Mouse (Mus musculus) retina, postnatal 7 days (tissue): ENCODE data around the gene Pdk2.
A peak's percentile ranks its signal among the peaks of the same experiment; 100 is the strongest.

Experiments used
- DNase-seq: peaks from one replicate; pipeline ENCODE4 v3.0.0-alpha.2; 2012; ENCODE audit warnings: low read depth, low spot score

The Pdk2 gene

DNA sequence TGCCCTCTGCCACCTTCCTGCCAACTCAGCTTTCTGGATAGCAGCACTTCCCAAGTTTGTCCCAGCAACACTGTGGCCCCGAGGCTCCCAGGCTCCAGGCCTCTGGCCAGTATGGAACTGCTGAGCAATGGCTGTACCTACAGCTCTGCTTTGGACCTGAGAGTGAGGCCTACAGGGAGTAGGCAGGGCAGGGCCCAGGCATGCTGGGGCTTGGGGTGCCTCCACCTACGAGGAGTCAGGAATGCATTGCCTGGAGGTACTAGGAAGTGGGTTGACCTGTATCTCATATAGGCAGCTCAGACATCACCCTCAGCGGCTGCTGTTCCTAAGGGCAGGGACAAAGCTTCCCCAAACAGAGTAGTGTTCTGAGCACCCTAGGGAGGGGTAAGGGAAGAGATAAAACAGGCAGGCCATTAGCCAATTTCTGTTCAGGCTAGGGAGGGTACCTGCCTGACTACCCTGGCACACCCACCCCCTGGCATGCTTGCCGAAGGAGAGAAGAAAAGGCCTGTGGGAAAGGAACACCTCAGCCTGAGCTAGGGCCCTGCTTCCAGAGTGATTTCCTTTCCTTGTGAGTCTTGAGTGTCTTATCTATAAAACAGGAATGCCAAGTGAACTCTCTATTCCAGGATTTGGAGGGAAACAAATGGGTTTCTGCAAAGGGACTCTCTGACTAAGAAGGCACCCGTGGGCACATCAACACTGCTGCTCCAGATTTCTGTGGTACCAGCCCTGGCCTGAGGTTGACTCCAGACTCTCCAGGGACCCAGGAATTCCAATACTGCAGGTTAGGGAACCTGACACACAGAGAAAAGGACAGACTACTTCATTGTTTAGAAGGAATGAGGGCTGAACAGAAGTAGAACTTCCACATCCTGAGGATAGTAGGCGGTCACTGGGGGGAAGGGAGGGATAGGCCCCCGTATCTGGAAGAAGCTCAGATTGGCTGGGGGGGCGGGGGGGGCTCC lies 29.3 kb upstream of the Pdk2 start:
- no peak for DNase-seq

DNA sequence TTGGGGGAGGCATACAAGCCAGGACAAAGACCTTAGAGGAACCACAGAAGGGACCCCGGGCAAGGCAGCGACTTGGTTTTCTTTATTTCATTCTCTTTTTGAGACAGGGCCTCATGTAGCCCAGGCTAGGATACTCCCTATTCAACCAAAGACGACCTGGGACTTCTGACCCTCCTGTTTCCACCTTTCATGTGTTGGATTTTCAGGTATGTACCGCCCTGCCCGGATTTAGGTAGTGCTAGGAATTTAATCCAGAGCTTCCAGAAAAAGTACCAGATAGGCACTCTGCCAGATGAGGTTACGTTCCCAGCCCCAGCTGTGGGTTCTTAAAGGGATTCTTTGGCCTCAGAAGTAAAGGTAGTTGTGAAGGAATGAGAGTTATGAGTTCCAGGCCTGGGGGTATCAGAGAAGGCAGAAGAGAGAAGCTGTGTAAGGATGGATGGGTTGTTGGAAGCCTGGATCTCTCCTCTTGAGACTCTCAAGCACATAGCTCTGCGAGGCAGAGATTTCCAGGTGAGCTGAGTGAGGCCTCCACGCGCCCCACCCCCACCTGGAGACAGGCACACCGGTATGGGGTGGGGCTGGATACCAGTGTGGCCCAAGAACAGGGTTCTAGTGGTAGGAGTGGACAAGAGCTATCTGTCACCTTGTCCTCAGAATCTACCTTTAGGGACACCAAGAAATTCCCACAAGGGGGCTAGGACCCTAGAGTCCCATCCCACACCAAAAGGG lies 28.2 kb upstream of the Pdk2 start:
- DNase-seq: no peak

DNA sequence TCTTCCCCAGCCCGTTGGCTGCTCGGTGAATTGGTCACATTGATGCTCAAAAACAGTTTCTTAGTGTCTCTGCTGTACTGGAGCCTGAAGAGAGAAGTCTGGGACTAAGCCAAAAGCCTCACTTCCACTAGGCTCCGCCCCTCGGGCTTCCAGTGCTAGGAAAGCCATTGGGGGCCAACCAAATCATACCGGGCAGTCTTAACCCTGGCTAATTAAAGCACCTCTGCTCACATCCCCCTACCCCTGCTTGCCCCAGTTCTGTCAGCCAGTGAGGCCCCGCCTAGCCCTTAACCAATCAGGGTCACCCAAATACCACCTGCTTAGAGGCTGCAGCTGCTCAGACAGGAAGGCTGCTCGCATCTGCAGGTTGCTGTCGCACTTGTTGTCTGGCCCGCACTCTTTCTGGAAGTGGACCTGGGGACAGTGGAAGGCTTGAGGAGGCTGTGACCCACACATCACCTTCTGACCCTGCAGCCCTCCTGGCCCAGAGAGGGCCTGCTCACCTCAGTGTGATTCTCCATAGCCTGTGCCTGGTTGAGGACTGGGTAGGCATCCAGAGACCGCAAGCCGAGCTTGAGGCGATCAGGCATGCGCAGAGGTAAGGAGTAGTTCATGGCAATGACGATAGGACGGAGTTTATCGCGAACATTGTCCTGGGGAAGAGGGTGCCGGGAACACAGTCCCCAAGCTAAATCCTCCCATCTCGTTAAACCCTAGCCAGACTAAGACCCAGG lies 15.8 kb upstream of the Pdk2 start:
- peak; percentile 71 for DNase-seq

DNA sequence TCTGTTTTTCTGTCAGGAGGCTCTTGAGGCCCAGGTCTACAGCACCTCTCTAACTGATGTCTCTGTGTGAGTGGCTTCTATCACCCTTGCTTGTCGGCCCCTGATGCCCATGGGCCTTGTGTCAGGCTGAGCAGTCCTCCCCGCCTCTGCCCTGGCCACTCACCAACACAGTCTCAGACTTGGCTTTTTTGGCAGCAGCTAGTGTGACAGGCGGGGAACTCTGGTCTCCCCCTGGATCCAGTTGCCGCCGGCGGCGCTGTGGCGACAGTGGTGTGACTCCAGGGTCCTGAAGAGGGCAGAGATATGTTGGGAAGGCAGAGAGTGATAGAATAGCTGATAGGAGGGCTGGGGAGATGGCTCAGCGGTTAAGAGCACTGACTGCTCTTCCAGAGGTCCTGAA lies 11.9 kb upstream of the Pdk2 start:
- no peak for DNase-seq

DNA sequence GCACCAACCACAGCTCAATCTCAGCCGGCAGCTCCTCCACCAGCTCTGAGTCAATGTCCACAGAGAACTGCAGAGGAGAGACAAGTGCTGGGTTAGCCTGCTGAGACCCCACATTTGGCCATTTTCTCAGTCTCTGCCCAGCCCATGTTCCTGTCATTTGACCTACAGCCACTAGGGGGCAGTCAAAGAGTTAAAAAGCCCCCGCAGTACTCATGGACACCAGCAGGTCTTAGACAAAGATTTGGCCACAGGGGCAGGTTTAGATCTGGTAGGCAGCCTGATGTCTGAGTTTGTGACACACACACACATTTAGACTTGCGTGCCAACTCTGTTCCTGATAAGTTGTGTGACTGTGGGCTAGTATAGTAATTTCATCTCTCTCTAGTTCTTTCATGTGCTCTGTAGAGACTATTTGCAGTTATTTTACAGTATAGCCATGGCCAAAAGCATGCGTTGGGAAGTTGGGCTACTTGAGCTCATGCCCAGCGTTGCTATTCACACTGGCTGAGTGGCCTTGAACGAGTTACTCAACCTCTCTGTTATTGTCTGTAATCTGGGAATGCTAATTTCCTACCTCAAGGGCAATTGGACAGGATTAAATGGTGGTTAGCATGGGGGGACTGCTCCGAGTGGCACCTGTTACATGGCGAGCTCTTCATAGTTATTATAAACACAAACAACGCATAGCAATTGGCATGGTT lies 6.0 kb upstream of the Pdk2 start:
- peak; percentile 65 for DNase-seq

DNA sequence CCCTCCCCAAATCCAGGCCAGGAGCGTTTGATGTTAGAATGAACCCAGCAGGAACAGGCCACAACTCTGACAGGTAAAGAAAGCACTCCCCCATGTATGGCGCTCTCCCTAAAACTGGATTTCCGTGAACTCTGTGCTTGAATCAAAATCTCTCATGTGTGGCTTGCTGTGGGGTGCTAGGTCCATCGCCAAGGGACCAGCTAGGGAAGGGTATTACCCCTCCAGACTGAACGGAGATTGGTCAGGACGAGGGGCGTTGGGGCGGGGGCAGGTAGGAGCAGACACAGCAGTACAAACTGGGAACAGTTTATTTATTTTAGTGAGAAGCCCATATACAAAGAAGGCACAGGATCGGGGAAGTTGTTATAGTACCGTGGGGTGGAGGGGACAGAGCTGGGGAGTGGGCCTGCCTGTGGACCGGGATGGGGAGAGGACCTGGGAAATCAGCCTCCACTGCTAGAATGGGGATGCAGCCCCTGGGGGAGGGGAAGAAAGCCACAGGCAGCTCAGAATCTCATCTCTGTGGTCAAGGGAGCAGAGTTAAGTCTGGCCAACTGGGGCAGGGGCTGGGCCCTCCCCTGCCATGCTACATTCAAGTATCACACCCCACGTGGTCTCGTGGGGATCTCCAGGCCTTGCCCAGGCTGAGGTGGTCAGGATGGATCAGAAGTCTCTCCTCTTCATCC lies 3.2 kb upstream of the Pdk2 start:
- no peak for DNase-seq

DNA sequence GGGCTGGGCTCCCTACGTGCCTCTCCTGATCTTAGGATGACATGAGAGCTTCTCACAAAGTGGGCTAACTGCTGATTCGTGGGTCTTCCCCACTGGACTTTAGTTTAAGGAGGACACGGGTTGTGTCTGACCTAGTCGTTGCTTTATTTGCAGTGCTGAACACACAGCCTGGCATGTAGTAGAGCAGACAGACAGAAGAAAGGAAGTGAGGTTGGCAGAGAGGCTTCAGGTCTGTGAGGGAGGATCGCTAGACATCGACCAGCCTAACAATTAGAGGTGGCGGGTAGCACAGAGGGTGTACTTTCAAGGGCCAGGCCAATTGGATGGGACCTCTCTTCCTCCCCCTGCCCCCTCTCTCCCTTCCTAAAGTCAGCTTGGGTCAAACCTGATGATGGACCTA lies 2.5 kb upstream of the Pdk2 start:
- no peak for DNase-seq

DNA sequence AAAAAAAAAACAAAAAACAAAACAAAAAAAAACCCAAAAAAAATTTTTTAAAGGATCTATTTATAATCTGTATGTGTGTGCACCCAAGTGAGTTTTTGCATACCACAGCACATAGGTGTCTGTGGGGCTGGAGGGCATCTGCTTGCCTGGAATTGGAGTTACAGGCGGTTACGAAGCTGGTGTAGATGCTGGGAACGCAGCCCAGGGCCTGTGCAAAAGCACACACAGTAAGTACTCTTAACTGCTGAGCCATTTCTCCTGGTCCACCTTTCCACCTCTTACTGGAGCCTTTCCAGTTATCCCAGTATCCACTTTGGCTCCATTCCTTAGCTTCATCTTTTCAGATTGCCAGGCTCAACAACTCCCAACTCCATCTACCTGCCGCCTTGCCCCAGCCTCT lies 1.9 kb upstream of the Pdk2 start:
- no peak for DNase-seq

DNA sequence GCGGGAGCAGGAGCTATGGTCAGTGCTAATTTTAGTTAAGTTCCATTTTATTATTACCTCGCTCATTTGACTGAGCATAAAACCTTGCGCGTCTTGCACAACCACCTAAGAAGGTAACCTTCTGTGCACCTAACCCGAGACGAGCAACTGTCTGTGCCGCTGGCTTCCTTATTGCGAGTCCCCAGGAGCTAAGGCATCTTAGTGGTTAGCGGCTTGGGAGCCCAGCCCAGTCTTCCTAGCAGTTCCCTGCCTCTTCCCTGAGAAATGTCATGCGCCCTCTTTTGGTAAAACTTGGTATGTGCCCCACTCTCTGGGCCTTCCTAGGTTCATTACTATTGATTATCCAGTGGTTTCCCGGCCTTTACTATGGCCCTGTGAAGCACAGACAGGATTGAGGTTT lies 942 bp upstream of the Pdk2 start:
- peak; percentile 79 for DNase-seq

DNA sequence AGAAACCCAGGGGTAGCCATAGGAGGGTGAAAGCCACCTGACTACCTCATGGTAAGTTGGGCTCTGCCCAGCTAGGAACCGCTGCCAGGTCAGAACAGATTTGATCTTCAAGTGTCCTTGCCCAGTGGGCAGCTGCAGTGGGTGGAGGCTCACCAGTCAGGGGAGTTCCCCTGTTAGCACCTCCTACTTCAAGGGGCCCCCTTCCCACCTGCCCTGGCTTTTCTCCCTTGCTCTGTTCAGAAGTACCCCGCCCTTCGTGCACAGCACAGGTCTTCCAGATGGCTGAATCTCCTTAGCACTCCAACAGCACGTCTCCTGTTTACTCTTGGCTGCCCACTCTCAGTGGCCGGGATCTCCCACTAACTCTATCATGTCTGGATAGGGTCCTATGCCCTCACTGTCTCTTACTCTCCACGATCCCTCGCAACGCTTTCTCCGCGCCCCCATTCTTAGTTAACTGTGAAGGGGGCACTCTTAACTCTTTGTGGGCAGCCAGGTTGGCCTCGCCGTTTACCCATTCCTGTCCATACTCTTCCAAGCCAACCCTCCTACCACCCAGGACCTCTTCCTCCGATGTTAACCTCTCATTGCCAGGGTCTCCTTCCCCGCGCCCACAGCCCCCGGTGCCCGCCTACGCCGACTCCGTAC lies 539 bp downstream of the Pdk2 start:
- DNase-seq: peak; percentile 60

DNA sequence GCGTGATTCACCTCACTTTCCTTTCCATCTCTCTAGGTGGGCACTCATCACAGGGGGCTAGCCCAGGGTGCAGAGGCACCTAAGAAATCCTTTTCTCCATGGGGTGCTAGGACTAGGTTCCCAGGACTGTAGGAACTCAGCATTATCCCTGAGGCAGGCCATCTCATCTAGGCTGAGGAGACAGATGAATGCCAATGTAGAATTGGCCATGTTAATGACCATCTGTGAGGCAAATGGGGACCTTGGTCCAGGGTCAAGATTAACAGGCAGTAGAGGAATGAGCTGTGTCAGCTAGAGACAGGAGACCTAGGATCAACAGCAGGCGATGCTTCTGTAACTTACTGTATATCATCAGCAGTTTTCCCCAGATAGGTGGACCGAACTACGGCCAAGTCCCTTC lies 1.4 kb downstream of the Pdk2 start:
- no peak for DNase-seq

DNA sequence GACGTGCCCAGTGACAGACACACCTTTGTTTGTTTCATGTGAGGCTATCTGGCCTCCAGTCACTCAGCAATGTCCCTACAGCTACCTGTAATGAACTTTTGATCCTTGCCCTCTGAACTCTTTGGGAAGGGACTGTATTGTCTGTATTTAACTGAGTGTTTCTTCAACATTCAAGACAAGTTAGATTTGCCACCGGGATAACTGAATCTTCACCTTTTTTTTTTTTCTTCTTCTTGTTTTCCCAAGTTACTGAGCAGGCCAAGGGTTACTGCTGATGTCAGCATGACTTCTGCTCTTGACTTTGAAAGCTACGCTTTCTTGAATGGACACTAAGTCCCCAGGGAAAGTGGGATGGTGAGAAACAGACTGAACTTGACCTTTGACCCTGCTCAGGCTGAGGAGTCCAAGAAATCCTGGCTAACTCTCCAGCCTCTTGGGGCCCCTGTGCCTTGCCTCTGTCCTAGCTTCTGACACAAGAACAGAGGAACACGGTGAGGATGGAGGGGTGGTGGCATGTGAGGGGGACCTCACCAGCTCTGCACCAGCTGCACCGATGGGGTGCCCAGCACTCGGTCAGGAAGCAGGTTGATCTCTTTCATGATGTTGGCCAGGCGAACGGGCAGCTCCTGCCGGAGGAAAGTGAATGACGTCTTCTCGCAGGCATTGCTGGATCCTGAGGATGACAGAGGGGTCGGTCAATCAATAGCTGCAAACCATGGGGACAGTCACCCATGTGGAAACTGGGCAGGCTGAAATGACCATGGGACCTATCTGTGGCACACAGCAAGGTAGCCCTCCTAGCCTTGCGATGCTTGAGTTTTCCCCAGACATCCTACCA lies 2.1 kb downstream of the Pdk2 start:
- no peak for DNase-seq

DNA sequence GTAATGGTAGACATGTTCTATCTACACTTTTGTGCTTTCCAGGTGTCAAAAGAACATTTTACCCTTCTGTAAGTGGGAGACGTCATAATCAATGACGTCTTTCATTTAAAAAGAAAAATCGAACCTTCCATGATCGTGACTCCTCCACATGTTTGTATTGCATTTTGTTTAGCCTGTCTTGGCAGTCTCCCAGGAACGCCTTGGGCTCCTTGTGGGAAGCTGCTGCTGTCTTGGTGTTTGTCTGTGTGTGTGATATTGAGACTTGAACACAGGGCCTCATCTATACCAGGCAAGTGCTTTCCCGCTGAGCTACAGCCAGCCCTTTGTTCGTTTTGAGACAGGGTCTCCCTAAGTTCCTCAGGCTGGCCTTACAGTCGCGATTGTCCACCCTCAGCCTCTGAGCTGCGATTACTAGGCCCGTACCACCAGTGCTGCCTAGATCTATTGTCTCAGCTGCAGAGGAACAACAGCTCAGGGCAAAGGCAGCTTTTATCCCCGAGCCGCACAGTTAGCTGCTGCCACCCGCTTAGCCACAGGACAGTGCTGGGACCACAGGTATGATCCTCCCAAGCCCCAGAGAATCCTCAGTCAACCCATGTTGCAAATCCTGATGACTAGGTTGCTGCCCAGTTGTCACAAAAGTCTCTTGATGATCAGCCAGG lies 2.9 kb downstream of the Pdk2 start:
- DNase-seq: no peak

DNA sequence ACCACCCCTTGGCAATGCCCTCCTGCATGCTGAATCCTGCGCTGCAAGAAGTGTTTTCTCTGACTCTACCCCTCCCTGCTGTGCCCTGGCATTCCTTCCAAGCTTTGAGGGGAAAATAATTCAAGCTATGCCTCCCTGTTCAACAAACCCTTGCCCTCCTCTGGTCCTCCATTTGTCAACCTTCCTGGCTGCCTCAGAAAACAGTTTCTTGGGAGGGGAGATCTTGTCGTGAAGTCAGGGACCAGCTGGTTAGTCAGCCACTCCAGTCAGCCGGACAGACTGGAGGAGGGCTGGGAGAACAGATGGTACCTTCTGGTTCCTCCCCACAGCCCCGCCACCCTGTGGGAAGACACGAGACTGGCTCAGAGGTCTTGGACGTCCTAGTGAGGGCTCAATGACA lies 3.8 kb downstream of the Pdk2 start:
- DNase-seq: no peak

DNA sequence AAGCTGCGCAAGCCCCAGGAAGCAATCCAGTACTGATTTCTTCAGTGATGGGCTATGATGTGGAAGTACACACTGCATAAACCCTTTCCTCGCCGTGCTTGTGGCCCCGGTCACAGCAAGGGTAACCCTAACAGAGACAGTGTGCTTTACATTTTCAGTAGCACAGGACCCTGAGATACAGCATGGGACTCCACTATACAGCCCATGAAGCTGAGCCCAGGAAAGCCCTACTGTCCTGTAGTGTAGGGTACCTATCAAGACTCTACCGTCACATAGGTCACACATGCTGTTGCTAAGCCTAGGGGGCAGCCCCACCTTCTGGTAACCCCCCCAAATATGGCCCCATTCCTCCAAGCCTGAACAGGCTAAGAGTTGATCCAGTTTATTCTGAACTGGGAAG lies 4.6 kb downstream of the Pdk2 start:
- no peak for DNase-seq

DNA sequence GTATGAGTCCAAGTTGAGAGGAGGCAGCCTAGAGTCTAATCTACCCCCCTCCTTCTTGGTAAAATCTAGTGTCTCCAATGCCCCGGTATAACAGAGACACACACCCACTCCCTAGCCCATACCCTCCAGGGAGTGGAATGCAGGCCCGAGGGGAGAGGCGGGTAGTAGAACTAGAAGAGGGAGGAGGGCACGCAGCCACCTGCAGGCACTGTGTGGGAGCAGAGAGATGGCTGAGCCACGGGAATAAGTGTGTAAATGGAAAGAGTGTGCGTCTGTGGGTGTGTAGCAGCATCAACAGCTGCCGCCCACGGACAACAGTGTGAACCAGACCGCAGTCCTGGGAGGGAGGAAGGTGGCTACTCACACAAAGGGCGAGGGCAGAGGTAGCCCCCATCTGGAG lies 6.3 kb downstream of the Pdk2 start:
- no peak for DNase-seq

DNA sequence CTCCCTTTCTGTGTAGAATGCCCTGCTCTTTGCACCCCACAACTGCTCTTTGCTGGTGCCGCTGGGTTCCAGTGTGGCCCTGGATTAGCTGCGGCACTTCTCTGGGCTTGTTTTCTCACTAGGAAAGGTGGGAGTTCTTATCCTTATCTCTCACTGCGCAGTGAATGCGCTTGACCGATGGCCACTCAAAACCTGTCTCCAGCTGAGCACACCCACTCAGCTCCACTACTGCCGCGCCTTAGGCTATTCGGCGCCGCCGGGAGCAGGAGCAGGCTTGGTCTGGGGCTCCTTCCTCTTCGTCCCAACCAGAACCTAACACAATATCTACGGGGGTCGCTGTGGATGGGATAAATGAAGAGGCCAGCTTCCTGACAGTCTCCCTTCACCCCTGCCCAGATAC lies 7.5 kb downstream of the Pdk2 start:
- no peak for DNase-seq

DNA sequence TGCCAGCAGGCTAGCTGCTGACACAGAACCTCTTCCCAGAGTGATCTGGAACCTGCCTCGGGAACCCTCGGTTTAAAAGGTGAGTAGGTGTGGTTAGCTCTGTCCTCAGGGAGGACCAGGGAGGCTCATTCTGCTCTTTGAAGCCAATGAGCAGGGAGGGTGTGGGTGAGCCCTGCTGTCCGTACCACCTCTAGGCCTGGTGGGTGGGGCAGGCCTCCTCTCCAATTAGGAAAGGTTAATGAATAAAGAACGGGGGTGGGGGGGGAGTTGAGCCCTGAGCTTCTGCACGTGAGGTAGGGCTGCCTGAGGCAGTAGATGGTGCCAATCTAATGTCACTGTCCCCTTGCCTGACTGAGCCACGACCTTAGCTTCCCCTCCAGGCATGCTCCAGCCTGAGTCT lies 8.2 kb downstream of the Pdk2 start:
- DNase-seq: no peak

DNA sequence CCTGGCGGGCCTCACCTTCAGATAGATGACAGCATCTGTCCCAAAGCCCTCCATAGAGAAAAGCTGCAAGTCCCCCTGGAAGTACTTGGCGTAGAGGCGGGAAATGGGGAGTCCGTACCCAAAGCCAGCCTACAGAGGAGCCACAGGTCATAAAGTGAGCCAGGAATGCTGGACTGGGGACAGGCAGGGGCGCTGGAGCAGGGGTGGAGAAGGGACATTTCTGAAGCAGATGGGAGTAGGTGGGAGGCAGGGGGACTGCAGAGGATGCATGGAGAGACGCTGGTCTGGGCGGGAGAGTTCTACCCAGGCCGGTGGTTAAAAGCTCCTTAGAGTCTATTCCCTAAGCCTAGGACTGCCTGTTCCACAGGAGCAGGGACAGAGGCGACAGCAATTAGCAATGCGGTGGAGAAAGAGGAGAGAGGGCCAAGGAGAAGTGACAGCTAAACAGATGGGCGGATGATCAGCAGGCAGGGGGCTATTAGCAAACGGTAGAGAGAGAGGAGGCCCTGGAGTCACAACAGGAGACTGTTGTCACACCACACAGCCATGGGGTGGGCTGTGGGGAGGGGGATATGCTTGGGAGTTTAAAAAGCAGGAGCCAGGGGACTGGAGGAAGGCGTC lies 13.2 kb downstream of the Pdk2 start:
- no peak for DNase-seq
